Mouse (Mus musculus) thymus, postnatal 14 days (tissue): ENCODE measurements at regions not wholly inside any gene's neighbourhood (a gene's known extent, or its start where the extent isn't known, plus 50 kb on each side); places are given as distances from the start of the nearest gene placed in this dataset.
A peak's percentile ranks its signal among the peaks of the same experiment; 100 is the strongest.

Experiments
- DNase-seq: peaks from one replicate; pipeline ENCODE4 v3.0.0; 2021

DNA sequence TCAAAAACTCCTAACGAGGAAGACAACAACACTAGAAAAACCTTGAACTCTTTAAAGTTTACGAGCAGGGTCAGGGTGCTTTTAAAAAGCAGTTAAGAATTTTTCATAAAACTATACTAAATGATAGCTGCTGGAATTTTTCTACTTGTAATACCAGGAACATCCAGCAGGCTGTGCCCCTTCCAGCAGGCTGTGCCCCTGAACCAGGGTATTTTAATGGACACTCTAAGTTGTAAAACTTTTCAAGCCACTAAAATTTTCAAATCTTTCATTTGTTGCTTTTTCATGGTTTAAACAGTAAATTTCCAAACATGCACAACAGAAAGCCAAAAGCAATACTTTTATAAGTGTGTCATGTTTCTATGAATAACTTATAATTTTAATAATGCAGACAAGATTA lies 68.2 kb upstream of the Gls start:
- peak; percentile 60 for DNase-seq

DNA sequence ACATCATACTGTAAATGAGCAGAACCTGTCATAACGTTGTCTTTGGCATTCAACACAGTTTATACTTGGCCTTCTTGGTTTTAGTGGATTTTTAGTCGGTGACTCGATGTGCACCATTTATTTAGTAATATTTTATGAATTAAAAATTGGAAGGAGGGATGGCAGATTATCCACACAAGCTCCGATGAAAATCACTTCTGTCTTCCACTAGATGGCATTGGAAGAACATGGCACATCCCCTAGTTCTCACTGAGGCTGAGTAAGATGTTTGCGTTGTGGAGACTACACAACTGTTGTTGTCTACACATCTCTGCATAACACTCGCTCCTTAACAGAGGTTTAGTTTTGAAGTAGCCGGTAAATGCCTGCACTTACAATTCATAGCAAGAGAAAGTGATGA lies 66.5 kb upstream of the Gls start:
- no peak for DNase-seq

- no peak for DNase-seq
Measured at GRCm38 (mm10) chr1:52298336-52298735, 65.3 kb upstream of the Gls start.

- no peak for DNase-seq
Measured at GRCm38 (mm10) chr1:52296178-52296577, 63.1 kb upstream of the Gls start.

DNA sequence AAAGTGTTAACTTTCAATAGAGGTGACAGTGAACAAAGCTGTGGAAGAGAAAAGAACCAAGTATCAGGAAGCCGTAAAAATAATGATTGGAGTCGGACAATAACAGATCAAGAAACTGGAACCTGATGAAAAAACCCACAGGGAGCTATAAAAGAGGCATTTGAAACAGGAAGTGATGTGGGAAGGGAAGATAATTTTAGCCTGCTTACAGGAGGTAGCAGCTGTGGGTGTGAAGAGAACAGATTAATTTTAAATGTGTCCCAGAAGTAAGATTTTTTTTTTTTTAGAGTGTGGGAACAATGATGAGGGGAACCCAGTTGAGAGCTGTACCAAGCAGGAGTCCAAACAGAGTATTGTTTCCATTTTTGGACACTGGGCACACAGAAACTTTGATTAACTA lies 61.5 kb upstream of the Gls start:
- no peak for DNase-seq

GRCm38 (mm10) chr1:52293393-52294099 lies 60.5 kb upstream of the Gls start:
- no peak for DNase-seq
